Mouse (Mus musculus): Measurements from ENCODE around the gene Slc33a1.

The Slc33a1 gene

DNA sequence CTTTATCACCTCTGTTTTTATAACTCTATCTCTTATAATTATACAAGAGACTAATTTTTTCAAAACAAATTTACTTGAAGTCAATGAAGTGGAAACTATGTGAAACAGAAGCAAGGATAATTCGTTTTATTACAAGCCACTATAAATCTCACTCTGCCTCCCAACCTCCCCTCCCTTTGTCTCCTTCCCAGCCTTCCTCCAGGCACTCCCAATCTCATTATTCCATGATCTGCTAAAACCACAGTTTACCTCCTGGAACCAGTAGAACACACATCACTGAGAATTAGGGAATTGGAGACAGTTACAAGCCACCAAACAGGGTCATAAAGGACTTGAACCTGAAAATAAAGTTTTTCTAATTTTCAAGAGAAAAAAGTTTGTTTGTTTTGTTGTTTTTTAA, 67.4 kb downstream of the Slc33a1 start:
- no peak for DNase-seq (ENCODE audit: low spot score)

DNA sequence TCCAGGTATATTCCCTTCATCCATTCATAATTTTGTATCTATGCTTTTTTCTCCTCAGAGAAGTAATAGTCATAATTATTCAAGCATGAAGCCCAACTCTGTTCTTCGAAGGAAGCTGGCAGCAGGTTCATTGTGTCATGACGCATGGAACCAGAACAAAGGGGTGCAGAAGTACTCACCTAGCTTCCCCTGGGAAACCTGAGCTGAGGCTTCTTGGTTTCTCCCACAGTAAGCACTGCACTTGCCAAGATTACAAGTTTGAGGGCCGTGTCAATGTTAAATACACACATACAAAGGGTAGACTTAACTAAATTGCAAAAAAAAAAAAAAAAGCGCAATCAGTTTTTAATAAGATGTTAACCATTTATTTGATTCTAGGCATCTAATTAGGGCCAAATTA, 68.3 kb downstream of the Slc33a1 start:
- DNase-seq (ENCODE audit: low spot score), result no peak

DNA sequence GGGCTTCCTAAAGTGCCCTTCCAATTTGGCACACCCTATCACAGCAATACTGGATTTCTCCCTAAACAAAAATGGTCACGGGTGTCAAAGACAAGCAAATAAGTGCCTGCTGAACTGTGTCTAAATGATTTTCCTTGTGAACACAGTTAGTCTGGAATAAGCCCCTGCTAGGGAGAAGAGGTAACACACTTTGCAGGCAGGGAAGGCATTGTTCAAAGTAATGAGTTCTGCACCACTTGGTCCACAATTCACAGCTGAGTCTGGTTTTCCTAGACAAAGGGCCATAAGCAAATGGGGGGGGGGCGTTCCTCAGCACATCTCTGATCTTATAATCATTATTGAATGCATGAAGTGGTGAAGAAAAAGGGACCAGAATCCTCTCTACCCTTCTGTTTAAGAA, 68.8 kb downstream of the Slc33a1 start:
- DNase-seq (ENCODE audit: low spot score), result no peak

DNA sequence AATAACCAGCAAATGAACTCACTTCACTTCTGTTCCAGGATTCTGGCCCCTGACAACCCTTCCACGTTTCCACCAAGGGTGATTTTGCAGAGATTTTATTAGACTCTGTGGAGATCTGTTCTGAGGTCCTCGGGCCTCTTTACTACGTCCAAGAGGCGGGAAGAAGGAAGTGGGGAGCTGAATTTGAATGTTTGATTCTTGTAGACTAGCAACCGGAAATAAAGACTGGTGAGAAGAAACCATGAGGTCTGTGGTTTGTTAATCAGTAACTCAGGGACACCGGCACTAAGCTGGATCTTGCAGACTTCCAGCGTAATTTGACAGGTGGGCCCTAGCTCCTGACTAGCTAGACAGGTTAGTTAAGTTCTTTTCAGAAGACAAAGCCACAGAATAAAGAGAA, 70.9 kb downstream of the Slc33a1 start:
- DNase-seq (ENCODE audit: low spot score), result no peak

GRCm38 (mm10) chr3:63892154-63892553, 72.4 kb downstream of the Slc33a1 start:
- DNase-seq (ENCODE audit: low spot score), result no peak

All from c-Kit-positive CD71-positive TER-119-positive erythroid progenitor cells, embryonic 14.5 days (primary cell).